Mouse (Mus musculus) heart, postnatal 0 days (tissue): ENCODE data around the gene Map2k1.

Source experiments
- CTCF ChIP-seq: IDR thresholded peaks from 2 replicates; pipeline ENCODE4 v1.5.1; 2016; ENCODE audit warnings: antibody characterized with exemption, control low read depth, low read depth
- EP300 ChIP-seq: IDR thresholded peaks from 2 replicates; pipeline ENCODE4 v1.6.1; 2016; ENCODE audit warnings: antibody characterized with exemption, low read depth

- TF ChIP-seq EP300 (no peak), CTCF (no peak)
Observed at GRCm38 (mm10) chr9:64271249-64271648, 17.8 kb upstream of the Map2k1 start.
